Mouse (Mus musculus): ENCODE measurements at regions not wholly inside any gene's neighbourhood (a gene's known extent, or its start where the extent isn't known, plus 50 kb on each side); places are given as distances from the start of the nearest gene placed in this dataset.
A peak's percentile ranks its signal among the peaks of the same experiment; 100 is the strongest.

GRCm38 (mm10) chr11:112197620-112198268 is 584.3 kb upstream of the Sox9 start:
- Histone ChIP-seq H3K4me1 (ENCODE audit: control insufficient read depth, insufficient read depth, low read length) (no peaks in the 10 kb centered on the region), H3K27me3 (ENCODE audit: control insufficient read depth, insufficient read depth, low read length) (peaks cover 3% of the 10 kb centered on the region; the same call in 1 of the 2 replicates), H3K27ac (replicated peaks; ENCODE audit: low read depth, low read length) (no peak overlapping the region), H3K4me2 (replicated peaks; ENCODE audit: low read depth, low read length, severe bottlenecking) (no peak overlapping the region), H3K36me3 (ENCODE audit: control insufficient read depth, insufficient read depth, low read length) (no peaks in the 10 kb centered on the region), H3K9me3 (ENCODE audit: control insufficient read depth, low read length) (no peaks in the 10 kb centered on the region), H3K4me3 (replicated peaks; ENCODE audit: low read length) (no peak overlapping the region), H3K9ac (ENCODE audit: low read depth, low read length, severe bottlenecking) (no peak overlapping the region)
- TF ChIP-seq POLR2A (IDR thresholded peaks at IDR 0.05; ENCODE audit: borderline replicate concordance, extremely low read depth, insufficient read depth, insufficient read length) = no peak
- DNase-seq (ENCODE audit: low spot score) (no peak), ATAC-seq (ENCODE audit: low FRiP score, low read depth) (no peak)
- 17% methylated on average over 18 of the region's 18 CpGs for WGBS

DNA sequence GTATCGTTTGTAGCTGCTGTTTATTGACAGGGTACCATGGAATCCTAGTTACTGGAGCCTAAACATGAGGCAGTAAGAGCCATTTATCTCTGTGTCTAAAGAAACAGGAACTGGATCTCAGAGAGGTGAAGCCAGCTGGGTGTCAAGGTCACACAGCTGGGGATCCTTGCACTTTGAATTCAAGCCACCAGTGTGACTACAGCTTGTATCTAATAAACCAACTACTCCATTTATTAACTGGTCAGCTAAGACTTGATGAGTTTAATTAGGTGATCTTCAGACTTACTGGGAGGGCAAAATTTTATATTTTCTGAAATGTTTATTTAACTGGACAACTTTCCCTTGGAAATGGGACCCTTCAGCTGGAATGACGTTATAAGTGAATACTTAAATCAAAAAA is 577.5 kb upstream of the Sox9 start:
- Histone ChIP-seq H3K9ac (ENCODE audit: low read depth, low read length, severe bottlenecking) (no peak overlapping the region), H3K9me3 (ENCODE audit: control insufficient read depth, low read length) (no peaks in the 10 kb centered on the region), H3K4me1 (ENCODE audit: control insufficient read depth, insufficient read depth, low read length) (no peaks in the 10 kb centered on the region), H3K27me3 (ENCODE audit: control insufficient read depth, insufficient read depth, low read length) (no peaks in the 10 kb centered on the region), H3K4me3 (replicated peaks; ENCODE audit: low read length) (no peak overlapping the region), H3K4me2 (replicated peaks; ENCODE audit: low read depth, low read length, severe bottlenecking) (no peak overlapping the region), H3K27ac (replicated peaks; ENCODE audit: low read depth, low read length) (no peak overlapping the region), H3K36me3 (ENCODE audit: control insufficient read depth, insufficient read depth, low read length) (no peaks in the 10 kb centered on the region)
- WGBS = 34% methylated on average over 2 of the region's 2 CpGs
- TF ChIP-seq POLR2A (IDR thresholded peaks at IDR 0.05; ENCODE audit: borderline replicate concordance, extremely low read depth, insufficient read depth, insufficient read length) = no peak
- DNase-seq (ENCODE audit: low spot score) (no peak), ATAC-seq (ENCODE audit: low FRiP score, low read depth) (no peak)

DNA sequence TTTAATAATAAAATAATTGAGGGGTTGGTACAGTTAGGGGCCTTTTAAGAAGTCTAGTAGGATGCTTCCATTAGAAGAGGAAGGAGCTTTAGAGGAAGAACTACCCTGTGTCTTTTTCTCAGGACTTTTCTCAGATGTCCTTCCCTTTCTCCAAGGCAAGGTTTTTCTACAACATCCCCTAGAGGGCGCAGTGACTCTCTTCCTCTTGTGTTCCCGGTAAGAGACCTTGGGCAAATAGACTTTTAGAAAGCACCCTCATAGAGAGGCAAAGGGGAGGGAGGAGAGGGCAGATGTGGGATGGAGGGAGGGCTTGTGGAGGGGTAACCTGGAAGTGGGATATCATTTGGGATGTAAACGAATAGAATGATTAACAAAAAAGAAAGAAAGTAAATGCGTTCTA is 572.6 kb upstream of the Sox9 start:
- no peak overlapping the region for H3K4me3 ChIP-seq (replicated peaks; ENCODE audit: low read length)
- ATAC-seq (ENCODE audit: low FRiP score, low read depth) (no peak), DNase-seq (ENCODE audit: low spot score) (peak; percentile 62)
- TF ChIP-seq POLR2A (IDR thresholded peaks at IDR 0.05; ENCODE audit: borderline replicate concordance, extremely low read depth, insufficient read depth, insufficient read length) = no peak
- no peaks in the 10 kb centered on the region for H3K27me3 ChIP-seq (ENCODE audit: control insufficient read depth, insufficient read depth, low read length)
- 27% methylated on average over 4 of the region's 4 CpGs for WGBS
- H3K9me3 ChIP-seq (ENCODE audit: control insufficient read depth, low read length) = no peaks in the 10 kb centered on the region
- H3K4me1 ChIP-seq (ENCODE audit: control insufficient read depth, insufficient read depth, low read length) = no peaks in the 10 kb centered on the region
- H3K4me2 ChIP-seq (replicated peaks; ENCODE audit: low read depth, low read length, severe bottlenecking) = no peak overlapping the region
- no peak overlapping the region for H3K27ac ChIP-seq (replicated peaks; ENCODE audit: low read depth, low read length)
- H3K36me3 ChIP-seq (ENCODE audit: control insufficient read depth, insufficient read depth, low read length) = no peaks in the 10 kb centered on the region
- H3K9ac ChIP-seq (ENCODE audit: low read depth, low read length, severe bottlenecking) = no peak overlapping the region

DNA sequence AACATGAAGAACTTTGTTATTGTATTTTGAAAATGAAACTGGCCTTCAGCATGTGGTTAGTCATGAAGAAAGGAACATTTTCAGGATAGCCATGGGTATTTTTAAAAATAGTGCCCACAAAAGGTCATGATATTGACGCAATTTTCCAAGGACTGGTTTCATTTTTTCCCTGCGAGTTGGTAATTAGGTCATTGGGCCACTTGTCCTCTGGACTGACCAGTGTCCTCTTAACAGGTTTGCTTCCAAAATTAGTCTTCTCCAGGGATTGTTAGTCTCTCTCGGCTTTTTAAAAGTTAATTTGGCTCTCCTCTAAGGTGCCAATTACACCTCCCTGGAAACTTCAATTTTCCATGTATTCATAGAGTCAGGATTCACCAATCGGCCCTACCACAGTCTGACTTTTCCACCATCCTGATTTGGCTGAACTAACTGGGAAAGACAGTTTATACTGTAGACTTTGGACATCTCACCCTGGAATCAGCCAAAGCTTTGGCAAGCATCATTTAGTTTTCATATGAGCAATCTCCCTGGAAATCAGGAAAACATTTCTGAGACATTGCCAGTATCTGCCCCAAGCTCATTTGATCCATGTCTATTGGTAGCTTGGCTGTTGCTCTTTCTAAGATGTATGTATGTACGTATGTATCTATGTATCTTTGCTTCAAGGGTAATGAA is 562.8 kb upstream of the Sox9 start:
- Histone ChIP-seq H3K9me3 (ENCODE audit: control insufficient read depth, low read length) (no peaks in the 10 kb centered on the region), H3K36me3 (ENCODE audit: control insufficient read depth, insufficient read depth, low read length) (no peaks in the 10 kb centered on the region), H3K4me2 (replicated peaks; ENCODE audit: low read depth, low read length, severe bottlenecking) (no peak overlapping the region), H3K9ac (ENCODE audit: low read depth, low read length, severe bottlenecking) (no peak overlapping the region), H3K27ac (replicated peaks; ENCODE audit: low read depth, low read length) (no peak overlapping the region), H3K4me1 (ENCODE audit: control insufficient read depth, insufficient read depth, low read length) (no peaks in the 10 kb centered on the region), H3K4me3 (replicated peaks; ENCODE audit: low read length) (no peak overlapping the region), H3K27me3 (ENCODE audit: control insufficient read depth, insufficient read depth, low read length) (no peaks in the 10 kb centered on the region)
- DNase-seq (ENCODE audit: low spot score) (no peak), ATAC-seq (ENCODE audit: low FRiP score, low read depth) (no peak)
- no peak for TF ChIP-seq POLR2A (IDR thresholded peaks at IDR 0.05; ENCODE audit: borderline replicate concordance, extremely low read depth, insufficient read depth, insufficient read length)
- WGBS = 81% methylated on average over 5 of the region's 5 CpGs

DNA sequence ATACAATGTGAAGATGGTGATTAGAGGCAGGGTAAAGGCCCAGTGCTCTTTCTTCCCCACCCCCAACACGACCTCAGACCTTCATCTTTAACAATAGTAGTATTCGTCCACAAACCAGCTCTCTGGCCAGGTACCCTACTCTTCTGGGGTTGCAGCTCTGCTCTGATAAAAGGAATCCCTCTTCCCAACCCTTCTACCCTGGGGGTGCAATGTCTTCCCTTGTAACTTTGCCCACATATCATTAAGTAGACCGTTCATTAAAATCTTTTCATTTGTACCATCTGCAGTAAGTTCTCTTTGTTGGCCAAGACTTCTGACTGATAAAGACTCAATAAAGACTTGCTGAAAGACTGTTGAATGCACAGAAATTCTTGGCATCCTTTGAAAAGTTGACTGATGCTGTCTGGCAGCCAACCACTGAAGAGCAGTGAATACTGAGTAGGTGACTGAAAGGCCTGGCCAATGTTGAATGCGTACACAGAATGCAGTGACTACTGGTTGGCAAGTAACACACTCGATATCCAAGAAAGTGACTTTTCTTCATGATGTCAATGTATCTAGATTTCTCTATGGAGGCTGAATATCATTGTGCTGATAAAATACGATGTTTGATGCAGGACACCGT is 547.4 kb upstream of the Sox9 start:
- DNase-seq (ENCODE audit: low spot score) = no peak
- no peak overlapping the region for H3K27ac ChIP-seq (replicated peaks; ENCODE audit: low read depth, low read length)

More for the DNA sequence above, 547.4 kb upstream of the Sox9 start:
- H3K9ac ChIP-seq (ENCODE audit: low read depth, low read length, severe bottlenecking) = no peak overlapping the region
- no peak for ATAC-seq (ENCODE audit: low FRiP score, low read depth)
- 83% methylated on average over 7 of the region's 7 CpGs for WGBS
- H3K27me3 ChIP-seq (ENCODE audit: control insufficient read depth, insufficient read depth, low read length) = no peaks in the 10 kb centered on the region
- H3K4me3 ChIP-seq (replicated peaks; ENCODE audit: low read length) = no peak overlapping the region
- no peak for TF ChIP-seq POLR2A (IDR thresholded peaks at IDR 0.05; ENCODE audit: borderline replicate concordance, extremely low read depth, insufficient read depth, insufficient read length)
- no peak overlapping the region for H3K4me2 ChIP-seq (replicated peaks; ENCODE audit: low read depth, low read length, severe bottlenecking)
- H3K9me3 ChIP-seq (ENCODE audit: control insufficient read depth, low read length) = no peaks in the 10 kb centered on the region
- H3K4me1 ChIP-seq (ENCODE audit: control insufficient read depth, insufficient read depth, low read length) = peaks cover 10% of the 10 kb centered on the region
- no peaks in the 10 kb centered on the region for H3K36me3 ChIP-seq (ENCODE audit: control insufficient read depth, insufficient read depth, low read length)

All from limb, embryonic 14.5 days (tissue).